Mouse (Mus musculus): ENCODE data around the gene Cyfip2. TPM values are rescaled to one million over a fixed set of nuclear protein-coding genes. Genes with fewer than 3 reads are reported as not detected.
A peak's percentile ranks its signal among the peaks of the same experiment; 100 is the strongest.

Gene Cyfip2
- polyA plus RNA-seq, 1 experiment from 2014 or later, result 16.2 TPM

GRCm38 (mm10) chr11:46276778-46277177 is 35.9 kb downstream of the Cyfip2 start:
- Histone ChIP-seq H3K9ac (ENCODE audit: low read length) (no peak overlapping the region), H3K4me3 (ENCODE audit: low read depth, low read length) (no peak overlapping the region), H3K9me3 (ENCODE audit: control insufficient read depth, low read length) (no peaks in the 10 kb centered on the region), H3K4me1 (ENCODE audit: control insufficient read depth, insufficient read depth, low read length) (no peaks in the 10 kb centered on the region), H3K27me3 (ENCODE audit: control insufficient read depth, insufficient read depth, low read length) (no peaks in the 10 kb centered on the region), H3K27ac (replicated peaks; ENCODE audit: low read depth, low read length) (no peak overlapping the region), H3K4me2 (ENCODE audit: low read depth, severe bottlenecking) (no peak overlapping the region), H3K36me3 (ENCODE audit: control insufficient read depth, insufficient read depth, low read length) (no peaks in the 10 kb centered on the region)
- WGBS, result 39% methylated on average over 5 of the region's 5 CpGs
- 0 out of 2 replicates have a peak, but pooled peaks have one; percentile 33 for ATAC-seq (ENCODE audit: insufficient number of reproducible peaks, low FRiP score, low TSS enrichment, low read depth)
- peak; percentile 45 for DNase-seq (ENCODE audit: low spot score)

- DNase-seq (ENCODE audit: low spot score), result no peak
- Histone ChIP-seq H3K9me3 (ENCODE audit: control insufficient read depth, low read length) (no peaks in the 10 kb centered on the region), H3K4me1 (ENCODE audit: control insufficient read depth, insufficient read depth, low read length) (no peaks in the 10 kb centered on the region), H3K36me3 (ENCODE audit: control insufficient read depth, insufficient read depth, low read length) (no peaks in the 10 kb centered on the region), H3K4me2 (ENCODE audit: low read depth, severe bottlenecking) (no peak overlapping the region), H3K9ac (ENCODE audit: low read length) (no peak overlapping the region), H3K4me3 (ENCODE audit: low read depth, low read length) (no peak overlapping the region), H3K27me3 (ENCODE audit: control insufficient read depth, insufficient read depth, low read length) (no peaks in the 10 kb centered on the region), H3K27ac (replicated peaks; ENCODE audit: low read depth, low read length) (no peak overlapping the region)
- ATAC-seq (ENCODE audit: insufficient number of reproducible peaks, low FRiP score, low TSS enrichment, low read depth), result no peak
- 92% methylated on average over 8 of the region's 8 CpGs for WGBS
These were observed 36.5 kb downstream of the Cyfip2 start for GRCm38 (mm10) chr11:46276168-46276567.

- Histone ChIP-seq H3K4me3 (ENCODE audit: low read depth, low read length) (no peak overlapping the region), H3K9me3 (ENCODE audit: control insufficient read depth, low read length) (no peaks in the 10 kb centered on the region), H3K36me3 (ENCODE audit: control insufficient read depth, insufficient read depth, low read length) (no peaks in the 10 kb centered on the region), H3K9ac (ENCODE audit: low read length) (no peak overlapping the region), H3K4me2 (ENCODE audit: low read depth, severe bottlenecking) (no peak overlapping the region), H3K27me3 (ENCODE audit: control insufficient read depth, insufficient read depth, low read length) (no peaks in the 10 kb centered on the region), H3K27ac (replicated peaks; ENCODE audit: low read depth, low read length) (no peak overlapping the region), H3K4me1 (ENCODE audit: control insufficient read depth, insufficient read depth, low read length) (no peaks in the 10 kb centered on the region)
- 14% methylated on average over 6 of the region's 6 CpGs for WGBS
- ATAC-seq (ENCODE audit: insufficient number of reproducible peaks, low FRiP score, low TSS enrichment, low read depth) (peak; percentile 67), DNase-seq (ENCODE audit: low spot score) (peak; percentile 83)
These were observed 37.4 kb downstream of the Cyfip2 start for GRCm38 (mm10) chr11:46275302-46275701.

GRCm38 (mm10) chr11:46273969-46274368 is 38.7 kb downstream of the Cyfip2 start:
- Histone ChIP-seq H3K4me1 (ENCODE audit: control insufficient read depth, insufficient read depth, low read length) (no peaks in the 10 kb centered on the region), H3K9me3 (ENCODE audit: control insufficient read depth, low read length) (no peaks in the 10 kb centered on the region), H3K27ac (replicated peaks; ENCODE audit: low read depth, low read length) (no peak overlapping the region), H3K4me3 (ENCODE audit: low read depth, low read length) (no peak overlapping the region), H3K9ac (ENCODE audit: low read length) (no peak overlapping the region), H3K36me3 (ENCODE audit: control insufficient read depth, insufficient read depth, low read length) (no peaks in the 10 kb centered on the region), H3K4me2 (ENCODE audit: low read depth, severe bottlenecking) (no peak overlapping the region), H3K27me3 (ENCODE audit: control insufficient read depth, insufficient read depth, low read length) (no peaks in the 10 kb centered on the region)
- WGBS, result 93% methylated on average over 3 of the region's 3 CpGs
- DNase-seq (ENCODE audit: low spot score) (no peak), ATAC-seq (ENCODE audit: insufficient number of reproducible peaks, low FRiP score, low TSS enrichment, low read depth) (no peak)

- Histone ChIP-seq H3K27me3 (ENCODE audit: control insufficient read depth, insufficient read depth, low read length) (no peaks in the 10 kb centered on the region), H3K9ac (ENCODE audit: low read length) (no peak overlapping the region), H3K9me3 (ENCODE audit: control insufficient read depth, low read length) (no peaks in the 10 kb centered on the region), H3K4me1 (ENCODE audit: control insufficient read depth, insufficient read depth, low read length) (no peaks in the 10 kb centered on the region), H3K27ac (replicated peaks; ENCODE audit: low read depth, low read length) (no peak overlapping the region), H3K4me2 (ENCODE audit: low read depth, severe bottlenecking) (no peak overlapping the region), H3K36me3 (ENCODE audit: control insufficient read depth, insufficient read depth, low read length) (no peaks in the 10 kb centered on the region), H3K4me3 (ENCODE audit: low read depth, low read length) (no peak overlapping the region)
- 76% methylated on average over 8 of the region's 8 CpGs for WGBS
- DNase-seq (ENCODE audit: low spot score) (no peak), ATAC-seq (ENCODE audit: insufficient number of reproducible peaks, low FRiP score, low TSS enrichment, low read depth) (no peak)
These were observed 40.5 kb downstream of the Cyfip2 start for GRCm38 (mm10) chr11:46272058-46272681.

- no peaks in the 10 kb centered on the region for H3K9me3 ChIP-seq (ENCODE audit: control insufficient read depth, low read length)
- no peak overlapping the region for H3K4me2 ChIP-seq (ENCODE audit: low read depth, severe bottlenecking)
- no peaks in the 10 kb centered on the region for H3K36me3 ChIP-seq (ENCODE audit: control insufficient read depth, insufficient read depth, low read length)
- no peak for DNase-seq (ENCODE audit: low spot score)
- no peaks in the 10 kb centered on the region for H3K27me3 ChIP-seq (ENCODE audit: control insufficient read depth, insufficient read depth, low read length)
- H3K4me3 ChIP-seq (ENCODE audit: low read depth, low read length), result no peak overlapping the region
- ATAC-seq (ENCODE audit: insufficient number of reproducible peaks, low FRiP score, low TSS enrichment, low read depth), result no peak
- 73% methylated on average over 3 of the region's 3 CpGs for WGBS
- no peak overlapping the region for H3K27ac ChIP-seq (replicated peaks; ENCODE audit: low read depth, low read length)
- no peaks in the 10 kb centered on the region for H3K4me1 ChIP-seq (ENCODE audit: control insufficient read depth, insufficient read depth, low read length)
- no peak overlapping the region for H3K9ac ChIP-seq (ENCODE audit: low read length)
These were observed 42.8 kb downstream of the Cyfip2 start for GRCm38 (mm10) chr11:46269893-46270292.

- DNase-seq (ENCODE audit: low spot score) (no peak), ATAC-seq (ENCODE audit: insufficient number of reproducible peaks, low FRiP score, low TSS enrichment, low read depth) (no peak)
- H3K4me1 ChIP-seq (ENCODE audit: control insufficient read depth, insufficient read depth, low read length), result no peaks in the 10 kb centered on the region
- no peak overlapping the region for H3K27ac ChIP-seq (replicated peaks; ENCODE audit: low read depth, low read length)
- no peak overlapping the region for H3K4me2 ChIP-seq (ENCODE audit: low read depth, severe bottlenecking)
- H3K27me3 ChIP-seq (ENCODE audit: control insufficient read depth, insufficient read depth, low read length), result no peaks in the 10 kb centered on the region
- no peaks in the 10 kb centered on the region for H3K9me3 ChIP-seq (ENCODE audit: control insufficient read depth, low read length)
- 75% methylated on average over 9 of the region's 9 CpGs for WGBS
- no peak overlapping the region for H3K4me3 ChIP-seq (ENCODE audit: low read depth, low read length)
- H3K9ac ChIP-seq (ENCODE audit: low read length), result no peak overlapping the region
- H3K36me3 ChIP-seq (ENCODE audit: control insufficient read depth, insufficient read depth, low read length), result no peaks in the 10 kb centered on the region
These were observed 43.3 kb downstream of the Cyfip2 start for GRCm38 (mm10) chr11:46269391-46269790.

GRCm38 (mm10) chr11:46268991-46269390 is 43.7 kb downstream of the Cyfip2 start:
- Histone ChIP-seq H3K9me3 (ENCODE audit: control insufficient read depth, low read length) (no peaks in the 10 kb centered on the region), H3K9ac (ENCODE audit: low read length) (no peak overlapping the region), H3K4me3 (ENCODE audit: low read depth, low read length) (no peak overlapping the region), H3K4me2 (ENCODE audit: low read depth, severe bottlenecking) (no peak overlapping the region), H3K36me3 (ENCODE audit: control insufficient read depth, insufficient read depth, low read length) (no peaks in the 10 kb centered on the region), H3K27me3 (ENCODE audit: control insufficient read depth, insufficient read depth, low read length) (no peaks in the 10 kb centered on the region), H3K4me1 (ENCODE audit: control insufficient read depth, insufficient read depth, low read length) (no peaks in the 10 kb centered on the region), H3K27ac (replicated peaks; ENCODE audit: low read depth, low read length) (no peak overlapping the region)
- WGBS, result 29% methylated on average over 7 of the region's 7 CpGs
- DNase-seq (ENCODE audit: low spot score) (peak; percentile 80), ATAC-seq (ENCODE audit: insufficient number of reproducible peaks, low FRiP score, low TSS enrichment, low read depth) (no peak)

Measured in limb, embryonic 11.5 days (tissue).